Mouse (Mus musculus) E14TG2a.4 (cell line): ENCODE results near the gene Hsd17b13.

Source experiments
- CTCF ChIP-seq: conservative IDR thresholded peaks from 2 replicates; pipeline ENCODE4 v1.5.1; 2014; ENCODE audit warnings: low read length
- NANOG ChIP-seq: IDR thresholded peaks from 2 replicates; pipeline ENCODE4 v1.6.1; 2014; ENCODE audit warnings: borderline replicate concordance, low read length, mixed read lengths

DNA sequence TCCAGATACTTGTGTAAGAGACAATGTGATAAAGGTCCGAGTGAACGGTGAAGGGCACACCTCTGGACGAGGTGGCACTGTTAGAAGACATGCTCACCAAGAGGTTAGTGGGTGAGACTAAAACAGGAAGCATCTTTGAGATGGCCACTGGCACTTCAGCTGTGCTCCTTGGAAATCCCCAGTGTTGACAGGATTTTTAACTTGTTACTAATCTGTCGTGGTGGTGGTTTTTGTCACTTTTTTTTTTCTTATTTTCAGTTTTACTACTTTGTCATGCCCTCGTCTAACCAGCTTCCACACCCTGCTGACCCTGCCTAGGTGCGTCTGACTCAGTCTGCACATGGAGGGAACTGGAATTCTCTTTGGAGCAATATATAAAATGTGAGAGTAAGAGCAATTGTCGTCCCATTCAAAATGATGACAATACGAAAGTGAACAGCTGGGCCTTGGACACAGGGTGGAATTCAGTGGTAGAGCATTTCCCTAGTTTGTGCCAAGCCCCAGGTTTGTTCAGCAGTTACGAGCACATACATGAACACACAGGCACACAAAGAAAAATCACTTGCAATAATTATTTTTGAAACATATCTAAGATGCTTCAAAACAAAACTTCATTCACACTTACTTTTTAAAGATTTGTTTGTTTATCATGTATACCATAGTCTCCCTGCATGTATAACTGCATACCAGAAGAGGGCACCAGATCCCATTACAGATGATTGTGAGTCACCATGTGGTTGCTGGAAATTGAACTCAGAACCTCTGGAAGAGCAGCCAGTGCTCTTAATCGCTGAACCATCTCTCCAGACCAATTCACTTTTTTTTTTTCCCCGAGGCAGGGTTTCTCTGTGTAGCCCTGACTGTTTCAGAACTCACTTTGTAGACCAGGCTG is 62.6 kb downstream of the Hsd17b13 start:
- TF ChIP-seq CTCF (peak; percentile 39), NANOG (no peak)
